Mouse (Mus musculus): ENCODE results near the gene Bckdk.

DNA sequence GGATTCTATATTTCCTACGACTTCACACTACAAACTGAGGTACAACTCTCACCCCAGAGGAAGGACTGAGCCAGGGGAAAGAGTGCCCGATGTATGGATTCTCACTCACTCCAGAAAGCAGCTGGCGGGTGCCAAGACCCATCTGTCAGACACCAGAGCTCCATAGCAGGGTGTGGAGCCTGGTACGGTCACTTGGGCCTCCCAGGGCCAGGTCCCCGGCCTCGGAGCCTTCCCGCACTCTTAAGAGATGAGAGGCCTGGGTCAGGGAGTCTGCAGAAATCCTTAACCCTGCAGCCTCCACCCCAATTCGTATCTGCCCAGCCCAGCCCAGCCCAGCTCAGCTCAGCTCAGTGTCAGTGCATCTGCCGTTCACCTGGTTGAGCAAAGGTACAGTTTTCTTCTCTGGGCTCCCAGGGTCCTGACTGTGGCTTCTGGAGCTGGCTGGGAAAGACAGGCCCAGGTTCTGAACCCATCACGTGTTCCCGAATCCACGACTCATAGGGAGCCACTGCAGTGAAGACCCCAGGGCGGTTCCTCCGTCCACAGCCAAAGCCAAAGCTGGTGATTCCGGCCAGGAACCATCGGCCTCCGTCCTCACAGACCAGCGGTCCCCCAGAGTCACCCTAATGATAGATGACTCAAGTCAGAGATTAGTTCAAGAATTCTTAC lies 32.5 kb downstream of the Bckdk start:
- TF ChIP-seq POLR2A (IDR thresholded peaks at IDR 0.05; ENCODE audit: extremely low read depth, insufficient read depth, low read length) (no peak), CTCF (IDR thresholded peaks at IDR 0.05; ENCODE audit: low read depth, low read length) (no peak)
